Mouse (Mus musculus): ENCODE measurements at regions not wholly inside any gene's neighbourhood (a gene's known extent, or its start where the extent isn't known, plus 50 kb on each side); places are given as distances from the start of the nearest gene placed in this dataset.

GRCm38 (mm10) chr15:85672376-85672775 is 62.4 kb upstream of the Ppara start:
- peaks cover 99% of the 10 kb centered on the region for H3K27me3 ChIP-seq (ENCODE audit: poor library complexity, severe bottlenecking)
- peak overlapping the region; percentile 57; the same call in 1 of the 2 replicates for H3K4me3 ChIP-seq
- no peak for DNase-seq (ENCODE audit: extremely low spot score, low spot score)
- peaks cover 21% of the 10 kb centered on the region for H3K4me1 ChIP-seq
- H3K9me3 ChIP-seq: no peaks in the 10 kb centered on the region
- no peak overlapping the region for H3K27ac ChIP-seq
- no peaks in the 10 kb centered on the region for H3K36me3 ChIP-seq (replicated peaks)
- 77% methylated on average over 3 of the region's 3 CpGs for WGBS

DNA sequence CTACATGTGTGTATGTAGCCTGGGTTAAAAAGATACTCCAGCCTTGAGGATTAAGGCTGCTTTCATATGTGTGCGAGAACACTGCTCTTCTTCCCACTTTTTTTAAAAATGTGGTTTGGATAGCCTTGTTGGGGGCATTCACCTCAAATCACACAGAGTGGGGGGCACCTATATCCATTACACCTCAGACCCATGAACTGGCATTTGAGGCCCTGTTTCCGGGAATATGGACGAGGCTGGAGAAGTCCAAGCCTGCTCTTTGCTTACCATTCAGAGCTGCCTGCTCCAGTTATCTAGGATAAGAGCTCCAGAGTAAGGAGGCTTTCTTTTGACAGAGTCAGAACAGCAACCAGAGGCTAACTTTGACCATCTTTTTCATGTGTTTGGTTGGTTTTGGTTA is 61.9 kb upstream of the Ppara start:
- no peak overlapping the region for H3K27ac ChIP-seq
- no peak for DNase-seq (ENCODE audit: extremely low spot score, low spot score)
- H3K4me1 ChIP-seq: peaks cover 21% of the 10 kb centered on the region
- H3K27me3 ChIP-seq (ENCODE audit: poor library complexity, severe bottlenecking): peaks cover 99% of the 10 kb centered on the region
- H3K9me3 ChIP-seq: no peaks in the 10 kb centered on the region
- no peaks in the 10 kb centered on the region for H3K36me3 ChIP-seq (replicated peaks)
- 76% methylated on average over 3 of the region's 3 CpGs for WGBS
- H3K4me3 ChIP-seq: no peak overlapping the region

DNA sequence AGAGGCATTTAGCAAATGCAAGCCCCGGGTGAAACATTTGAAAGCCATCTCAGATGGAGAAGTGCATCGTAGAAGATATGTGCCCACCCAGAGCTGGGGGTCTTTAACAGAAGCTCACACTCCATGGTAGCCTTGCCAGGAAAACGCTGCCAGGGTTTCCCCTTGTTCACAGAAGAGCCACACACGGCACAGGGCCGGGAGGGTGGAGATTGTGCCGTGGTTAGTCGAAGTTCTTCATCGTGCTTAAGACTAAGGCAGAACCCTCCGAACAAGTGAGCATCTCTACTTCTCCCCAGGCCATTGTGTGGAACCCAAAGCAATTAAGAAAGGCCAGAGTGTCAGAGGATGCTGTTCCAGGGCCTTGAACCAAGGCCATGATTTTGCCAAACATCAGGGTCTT is 61.3 kb upstream of the Ppara start:
- Histone ChIP-seq H3K4me3 (no peak overlapping the region), H3K4me1 (peaks cover 21% of the 10 kb centered on the region), H3K27me3 (ENCODE audit: poor library complexity, severe bottlenecking) (peaks cover 99% of the 10 kb centered on the region), H3K27ac (no peak overlapping the region), H3K9me3 (no peaks in the 10 kb centered on the region), H3K36me3 (replicated peaks) (no peaks in the 10 kb centered on the region)
- DNase-seq (ENCODE audit: extremely low spot score, low spot score): no peak
- WGBS: 83% methylated on average over 9 of the region's 9 CpGs

- Histone ChIP-seq H3K36me3 (replicated peaks) (no peaks in the 10 kb centered on the region), H3K27me3 (ENCODE audit: poor library complexity, severe bottlenecking) (peaks cover 99% of the 10 kb centered on the region), H3K4me1 (peaks cover 21% of the 10 kb centered on the region), H3K9me3 (no peaks in the 10 kb centered on the region), H3K27ac (no peak overlapping the region), H3K4me3 (no peak overlapping the region)
- WGBS: 88% methylated on average over 9 of the region's 9 CpGs
- no peak for DNase-seq (ENCODE audit: extremely low spot score, low spot score)
Measured at GRCm38 (mm10) chr15:85674191-85674984, 60.4 kb upstream of the Ppara start.

- WGBS: 91% methylated on average over 7 of the region's 7 CpGs
- Histone ChIP-seq H3K9me3 (no peaks in the 10 kb centered on the region), H3K27ac (no peak overlapping the region), H3K27me3 (ENCODE audit: poor library complexity, severe bottlenecking) (peaks cover 99% of the 10 kb centered on the region), H3K36me3 (replicated peaks) (no peaks in the 10 kb centered on the region), H3K4me1 (peaks cover 17% of the 10 kb centered on the region), H3K4me3 (no peak overlapping the region)
- DNase-seq (ENCODE audit: extremely low spot score, low spot score): no peak
Measured at GRCm38 (mm10) chr15:85675126-85675525, 59.7 kb upstream of the Ppara start.

DNA sequence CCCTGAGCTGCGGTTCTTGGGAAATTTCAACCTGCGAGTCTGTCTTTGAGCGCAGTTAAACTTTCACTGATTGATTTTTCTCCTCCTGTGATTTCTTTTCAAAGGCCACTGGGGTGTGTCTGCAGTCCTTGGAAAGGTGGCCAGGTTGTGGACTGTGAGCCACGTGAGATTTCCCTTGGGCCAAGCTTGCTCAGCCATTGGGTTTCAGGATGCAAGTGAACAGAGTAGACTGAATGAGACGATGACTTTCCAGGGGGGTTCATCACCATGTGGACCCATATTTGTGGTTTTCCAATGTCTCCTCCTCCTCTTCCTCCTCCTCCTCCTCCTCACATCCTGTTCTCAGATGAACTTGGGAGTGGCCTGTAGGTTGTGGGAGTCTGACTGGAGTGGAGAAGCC is 59.0 kb upstream of the Ppara start:
- DNase-seq (ENCODE audit: extremely low spot score, low spot score): no peak
- Histone ChIP-seq H3K4me3 (no peak overlapping the region), H3K27ac (no peak overlapping the region), H3K9me3 (no peaks in the 10 kb centered on the region), H3K36me3 (replicated peaks) (no peaks in the 10 kb centered on the region), H3K4me1 (peaks cover 11% of the 10 kb centered on the region), H3K27me3 (ENCODE audit: poor library complexity, severe bottlenecking) (peaks cover 99% of the 10 kb centered on the region)
- 85% methylated on average over 5 of the region's 5 CpGs for WGBS

GRCm38 (mm10) chr15:85676156-85676555 is 58.6 kb upstream of the Ppara start:
- 86% methylated on average over 3 of the region's 3 CpGs for WGBS
- no peak overlapping the region for H3K4me3 ChIP-seq

DNA sequence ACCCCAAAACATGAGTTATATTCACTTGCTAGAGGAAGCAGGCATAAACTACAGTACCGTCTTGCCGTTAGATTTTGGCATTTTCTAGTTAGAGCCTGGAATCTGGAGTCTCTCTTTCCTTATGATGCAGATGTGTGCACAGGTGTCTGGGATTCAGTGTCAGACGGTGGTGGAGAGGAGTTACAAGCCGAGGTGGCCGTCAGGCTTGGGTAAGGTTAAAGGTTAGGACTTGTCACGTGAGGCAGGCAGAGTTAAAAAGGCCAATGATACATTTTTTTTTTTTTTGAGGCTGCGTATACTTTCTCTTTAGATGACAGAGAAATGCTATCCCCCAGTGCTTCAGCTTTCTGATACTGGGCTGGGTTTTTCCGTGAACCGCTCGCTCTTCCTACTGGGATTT is 57.9 kb upstream of the Ppara start:
- no peaks in the 10 kb centered on the region for H3K36me3 ChIP-seq (replicated peaks)
- no peak overlapping the region for H3K27ac ChIP-seq
- WGBS: 82% methylated on average over 10 of the region's 10 CpGs
- no peak overlapping the region for H3K4me3 ChIP-seq
- peaks cover 99% of the 10 kb centered on the region for H3K27me3 ChIP-seq (ENCODE audit: poor library complexity, severe bottlenecking)
- H3K9me3 ChIP-seq: no peaks in the 10 kb centered on the region
- no peaks in the 10 kb centered on the region; the same call in 1 of the 2 replicates for H3K4me1 ChIP-seq
- no peak for DNase-seq (ENCODE audit: extremely low spot score, low spot score)

More at GRCm38 (mm10) chr15:85676156-85676555, 58.6 kb upstream of the Ppara start:
- Histone ChIP-seq H3K27me3 (ENCODE audit: poor library complexity, severe bottlenecking) (peaks cover 99% of the 10 kb centered on the region), H3K36me3 (replicated peaks) (no peaks in the 10 kb centered on the region), H3K27ac (no peak overlapping the region), H3K9me3 (no peaks in the 10 kb centered on the region), H3K4me1 (peaks cover 7% of the 10 kb centered on the region)
- no peak for DNase-seq (ENCODE audit: extremely low spot score, low spot score)

- WGBS: 83% methylated on average over 6 of the region's 6 CpGs
- Histone ChIP-seq H3K36me3 (replicated peaks) (no peaks in the 10 kb centered on the region), H3K27ac (no peak overlapping the region), H3K27me3 (ENCODE audit: poor library complexity, severe bottlenecking) (peaks cover 99% of the 10 kb centered on the region), H3K4me3 (no peak overlapping the region), H3K4me1 (no peaks in the 10 kb centered on the region), H3K9me3 (no peaks in the 10 kb centered on the region)
- DNase-seq (ENCODE audit: extremely low spot score, low spot score): no peak
Measured at GRCm38 (mm10) chr15:85677381-85677780, 57.4 kb upstream of the Ppara start.

- H3K36me3 ChIP-seq (replicated peaks): no peaks in the 10 kb centered on the region
- H3K4me3 ChIP-seq: no peak overlapping the region
- peaks cover 97% of the 10 kb centered on the region for H3K27me3 ChIP-seq (ENCODE audit: poor library complexity, severe bottlenecking)
- H3K4me1 ChIP-seq: no peaks in the 10 kb centered on the region
- no peak overlapping the region for H3K27ac ChIP-seq
- 87% methylated on average over 10 of the region's 10 CpGs for WGBS
- H3K9me3 ChIP-seq: no peaks in the 10 kb centered on the region
- DNase-seq (ENCODE audit: extremely low spot score, low spot score): no peak
Measured at GRCm38 (mm10) chr15:85677855-85678254, 56.9 kb upstream of the Ppara start.

DNA sequence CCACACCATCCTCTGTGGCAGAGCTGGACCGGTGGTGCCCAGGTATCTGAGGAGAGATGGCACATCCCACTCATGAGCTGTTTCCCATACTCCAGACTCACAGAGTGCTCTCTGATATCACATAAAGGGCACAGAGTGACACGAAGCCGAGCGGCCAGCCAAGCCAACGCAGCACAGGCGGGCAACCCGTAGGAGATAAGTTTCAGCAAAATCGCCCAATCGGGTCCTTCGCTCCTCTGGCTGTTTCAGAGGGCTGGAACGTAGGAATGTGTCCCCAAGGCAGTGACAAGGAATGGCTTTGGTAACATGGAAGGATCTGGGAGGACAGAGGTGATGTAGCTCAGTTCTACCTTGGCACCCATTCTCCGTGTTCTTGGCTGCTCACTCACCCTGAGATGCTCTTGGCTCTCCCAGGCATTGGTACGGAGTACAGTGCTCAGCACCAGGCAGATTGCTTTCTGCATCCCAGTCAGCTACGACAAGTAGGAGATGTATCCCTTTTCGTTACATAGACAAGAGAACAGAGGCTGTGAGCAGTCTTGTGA is 56.4 kb upstream of the Ppara start:
- no peak for DNase-seq (ENCODE audit: extremely low spot score, low spot score)
- peaks cover 97% of the 10 kb centered on the region for H3K27me3 ChIP-seq (ENCODE audit: poor library complexity, severe bottlenecking)
- H3K36me3 ChIP-seq (replicated peaks): no peaks in the 10 kb centered on the region
- 90% methylated on average over 15 of the region's 15 CpGs for WGBS
- no peaks in the 10 kb centered on the region for H3K4me1 ChIP-seq
- H3K9me3 ChIP-seq: no peaks in the 10 kb centered on the region
- H3K4me3 ChIP-seq: no peak overlapping the region
- H3K27ac ChIP-seq: no peak overlapping the region

GRCm38 (mm10) chr15:85678981-85679708 is 55.6 kb upstream of the Ppara start:
- Histone ChIP-seq H3K27ac (no peak overlapping the region), H3K27me3 (ENCODE audit: poor library complexity, severe bottlenecking) (peaks cover 97% of the 10 kb centered on the region), H3K36me3 (replicated peaks) (no peaks in the 10 kb centered on the region), H3K4me1 (no peaks in the 10 kb centered on the region), H3K4me3 (no peak overlapping the region), H3K9me3 (no peaks in the 10 kb centered on the region)
- WGBS: 82% methylated on average over 24 of the region's 24 CpGs
- no peak for DNase-seq (ENCODE audit: extremely low spot score, low spot score)

- 81% methylated on average over 10 of the region's 10 CpGs for WGBS
- Histone ChIP-seq H3K4me3 (no peak overlapping the region), H3K27me3 (ENCODE audit: poor library complexity, severe bottlenecking) (peaks cover 96% of the 10 kb centered on the region)
Measured at GRCm38 (mm10) chr15:85679864-85680428, 54.8 kb upstream of the Ppara start.

More at GRCm38 (mm10) chr15:85679864-85680428, 54.8 kb upstream of the Ppara start:
- Histone ChIP-seq H3K27ac (no peak overlapping the region), H3K36me3 (replicated peaks) (no peaks in the 10 kb centered on the region), H3K4me1 (no peaks in the 10 kb centered on the region), H3K9me3 (no peaks in the 10 kb centered on the region)
- DNase-seq (ENCODE audit: extremely low spot score, low spot score): no peak
